Mouse (Mus musculus): Measurements from ENCODE around the gene Zglp1. TPM values are rescaled to one million over a fixed set of nuclear protein-coding genes. Genes with fewer than 3 reads are reported as not detected.

Gene Zglp1
- polyA plus RNA-seq, 1 experiment, result 0.26 TPM

- no peak overlapping the region for H3K4me2 ChIP-seq (ENCODE audit: low read depth)
- peaks cover 23% of the 10 kb centered on the region for H3K79me2 ChIP-seq (ENCODE audit: control insufficient read depth, insufficient read depth)
- no peaks in the 10 kb centered on the region for H3K27me3 ChIP-seq (ENCODE audit: control insufficient read depth, insufficient read depth, insufficient read length)
- peaks cover 13% of the 10 kb centered on the region for H3K36me3 ChIP-seq (ENCODE audit: control insufficient read depth, insufficient read depth)
- TF ChIP-seq USF1 (IDR thresholded peaks at IDR 0.05; ENCODE audit: low read depth) (no peak), MAX (IDR thresholded peaks at IDR 0.05; ENCODE audit: low read depth) (no peak), SRF (IDR thresholded peaks at IDR 0.05; ENCODE audit: control insufficient read depth, insufficient read length, low read depth) (no peak), E2F4 (IDR thresholded peaks at IDR 0.05; ENCODE audit: insufficient read depth) (no peak), REST (IDR thresholded peaks at IDR 0.05; ENCODE audit: insufficient read depth, insufficient read length) (no peak), CEBPB (IDR thresholded peaks at IDR 0.05; ENCODE audit: insufficient read depth, poor library complexity, severe bottlenecking) (no peak), TCF3 (IDR thresholded peaks at IDR 0.05; ENCODE audit: insufficient read length, low read depth) (no peak), POLR2AphosphoS2 (IDR thresholded peaks at IDR 0.05; ENCODE audit: insufficient read length, low read depth) (no peak), TCF12 (IDR thresholded peaks at IDR 0.05; ENCODE audit: insufficient read depth, poor library complexity, severe bottlenecking) (no peak), MYOD1 (IDR thresholded peaks at IDR 0.05; ENCODE audit: control insufficient read depth in 1 of 3, insufficient read length in 2 of 3, low read depth in 2 of 3) (no peak), POLR2A (IDR thresholded peaks at IDR 0.05; ENCODE audit: insufficient read length, low read depth) (no peak)
- H3ac ChIP-seq (ENCODE audit: control insufficient read depth, insufficient read length), result no peak overlapping the region
- H3K4me3 ChIP-seq, result peak overlapping the region; percentile 56
Observed at GRCm38 (mm10) chr9:21074173-21074572, 7.3 kb upstream of the Zglp1 start.

GRCm38 (mm10) chr9:21073044-21073840, 6.3 kb upstream of the Zglp1 start, which contains the start of the genes Gm49373 and Fdx1l:
Gm49373 (minus strand) TSS chr9:21073096.
Fdx1l (minus strand) TSS chr9:21073614.
- no peaks in the 10 kb centered on the region for H3K27me3 ChIP-seq (ENCODE audit: control insufficient read depth, insufficient read depth, insufficient read length)
- H3K79me2 ChIP-seq (ENCODE audit: control insufficient read depth, insufficient read depth), result peaks cover 23% of the 10 kb centered on the region
- H3K4me2 ChIP-seq (ENCODE audit: low read depth), result peak within 1 kb of the TSS; percentile 87
- H3K4me3 ChIP-seq, result peak within 1 kb of the TSS; percentile 56
- peak within 1 kb of the TSS; percentile 60 for H3ac ChIP-seq (ENCODE audit: control insufficient read depth, insufficient read length)
- H3K36me3 ChIP-seq (ENCODE audit: control insufficient read depth, insufficient read depth), result peaks cover 7% of the 10 kb centered on the region
- no peak for TF ChIP-seq E2F4 (IDR thresholded peaks at IDR 0.05; ENCODE audit: insufficient read depth)
- TF ChIP-seq USF1 (IDR thresholded peaks at IDR 0.05; ENCODE audit: low read depth), result peak; percentile 98
- TF ChIP-seq CEBPB (IDR thresholded peaks at IDR 0.05; ENCODE audit: insufficient read depth, poor library complexity, severe bottlenecking), result no peak
- no peak for TF ChIP-seq REST (IDR thresholded peaks at IDR 0.05; ENCODE audit: insufficient read depth, insufficient read length)
- peak in 1 of 3 experiments; percentile 44 for TF ChIP-seq MYOG (IDR thresholded peaks at IDR 0.05; ENCODE audit: control insufficient read depth in 1 of 3, insufficient read depth in 1 of 3, insufficient read length in 2 of 3, low read depth in 2 of 3)
- TF ChIP-seq TCF12 (IDR thresholded peaks at IDR 0.05; ENCODE audit: insufficient read depth, poor library complexity, severe bottlenecking), result no peak
- peak; percentile 73 for TF ChIP-seq POLR2A (IDR thresholded peaks at IDR 0.05; ENCODE audit: insufficient read length, low read depth)
- peak; percentile 28 for TF ChIP-seq SRF (IDR thresholded peaks at IDR 0.05; ENCODE audit: control insufficient read depth, insufficient read length, low read depth)
- no peak for TF ChIP-seq TCF3 (IDR thresholded peaks at IDR 0.05; ENCODE audit: insufficient read length, low read depth)
- TF ChIP-seq MYOD1 (IDR thresholded peaks at IDR 0.05; ENCODE audit: control insufficient read depth in 1 of 3, insufficient read length in 2 of 3, low read depth in 2 of 3), result peak in 1 of 3 experiments; percentile 62
- peak; percentile 99 for TF ChIP-seq POLR2AphosphoS2 (IDR thresholded peaks at IDR 0.05; ENCODE audit: insufficient read length, low read depth)
- no peak for TF ChIP-seq MAX (IDR thresholded peaks at IDR 0.05; ENCODE audit: low read depth)

DNA sequence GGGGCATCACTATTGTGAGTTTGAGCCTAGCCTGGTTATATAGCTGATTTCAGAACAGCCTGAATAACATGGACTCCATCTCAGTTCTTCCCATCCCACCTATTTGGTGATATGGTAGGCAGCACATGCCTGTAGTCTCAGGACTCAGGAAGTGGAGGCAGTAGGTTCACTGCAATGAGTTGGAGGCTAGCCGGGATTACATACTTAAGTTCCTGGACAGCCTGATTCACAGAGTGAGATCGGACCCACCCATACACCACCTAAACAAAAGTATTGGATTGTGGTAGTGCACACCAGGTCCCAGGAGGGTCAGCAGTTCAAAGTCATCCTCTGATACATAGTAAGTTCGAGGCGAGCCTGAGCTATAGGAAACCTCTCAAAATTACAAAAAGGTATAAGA, 5.7 kb upstream of the Zglp1 start:
- Histone ChIP-seq H3K4me2 (ENCODE audit: low read depth) (peak overlapping the region; percentile 86), H3K36me3 (ENCODE audit: control insufficient read depth, insufficient read depth) (peaks cover 1% of the 10 kb centered on the region), H3K79me2 (ENCODE audit: control insufficient read depth, insufficient read depth) (peaks cover 23% of the 10 kb centered on the region), H3ac (ENCODE audit: control insufficient read depth, insufficient read length) (peak overlapping the region; percentile 60), H3K27me3 (ENCODE audit: control insufficient read depth, insufficient read depth, insufficient read length) (no peaks in the 10 kb centered on the region), H3K4me3 (peak overlapping the region; percentile 56)
- TF ChIP-seq MYOD1 (IDR thresholded peaks at IDR 0.05; ENCODE audit: control insufficient read depth in 1 of 3, insufficient read length in 2 of 3, low read depth in 2 of 3) (no peak), SRF (IDR thresholded peaks at IDR 0.05; ENCODE audit: control insufficient read depth, insufficient read length, low read depth) (no peak), MAX (IDR thresholded peaks at IDR 0.05; ENCODE audit: low read depth) (no peak), MYOG (IDR thresholded peaks at IDR 0.05; ENCODE audit: control insufficient read depth in 1 of 3, insufficient read depth in 1 of 3, insufficient read length in 2 of 3, low read depth in 2 of 3) (no peak), TCF12 (IDR thresholded peaks at IDR 0.05; ENCODE audit: insufficient read depth, poor library complexity, severe bottlenecking) (no peak), USF1 (IDR thresholded peaks at IDR 0.05; ENCODE audit: low read depth) (no peak), REST (IDR thresholded peaks at IDR 0.05; ENCODE audit: insufficient read depth, insufficient read length) (no peak), CEBPB (IDR thresholded peaks at IDR 0.05; ENCODE audit: insufficient read depth, poor library complexity, severe bottlenecking) (no peak), E2F4 (IDR thresholded peaks at IDR 0.05; ENCODE audit: insufficient read depth) (no peak), TCF3 (IDR thresholded peaks at IDR 0.05; ENCODE audit: insufficient read length, low read depth) (no peak), POLR2A (IDR thresholded peaks at IDR 0.05; ENCODE audit: insufficient read length, low read depth) (no peak), POLR2AphosphoS2 (IDR thresholded peaks at IDR 0.05; ENCODE audit: insufficient read length, low read depth) (no peak)

DNA sequence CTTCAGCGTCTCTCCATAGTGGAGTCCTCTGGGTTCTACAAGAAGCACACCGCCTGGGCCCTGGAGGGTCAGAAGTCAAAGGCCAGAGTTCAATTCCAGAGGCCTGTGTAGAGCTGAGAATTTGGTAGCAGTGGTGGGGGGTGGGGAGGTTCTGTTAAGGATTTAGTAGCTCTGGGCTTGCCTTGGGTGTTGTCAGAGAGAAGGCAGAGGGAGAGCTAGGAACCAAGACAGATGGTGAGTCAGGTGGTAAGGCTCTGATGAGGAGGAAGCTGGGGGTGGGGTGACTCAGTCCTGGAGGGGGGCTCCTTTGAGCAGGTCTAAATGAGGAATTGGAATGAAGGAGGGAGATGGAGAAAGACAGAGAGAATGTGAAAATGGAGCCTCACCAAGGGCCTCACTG, 4.0 kb downstream of the Zglp1 start:
- Histone ChIP-seq H3ac (ENCODE audit: control insufficient read depth, insufficient read length) (no peak overlapping the region), H3K4me2 (ENCODE audit: low read depth) (no peak overlapping the region), H3K79me2 (ENCODE audit: control insufficient read depth, insufficient read depth) (no peaks in the 10 kb centered on the region), H3K36me3 (ENCODE audit: control insufficient read depth, insufficient read depth) (peaks cover 3% of the 10 kb centered on the region), H3K4me3 (no peak overlapping the region), H3K27me3 (ENCODE audit: control insufficient read depth, insufficient read depth, insufficient read length) (no peaks in the 10 kb centered on the region)
- TF ChIP-seq MYOG (IDR thresholded peaks at IDR 0.05; ENCODE audit: control insufficient read depth in 1 of 3, insufficient read depth in 1 of 3, insufficient read length in 2 of 3, low read depth in 2 of 3) (no peak), MAX (IDR thresholded peaks at IDR 0.05; ENCODE audit: low read depth) (no peak), TCF12 (IDR thresholded peaks at IDR 0.05; ENCODE audit: insufficient read depth, poor library complexity, severe bottlenecking) (no peak), POLR2A (IDR thresholded peaks at IDR 0.05; ENCODE audit: insufficient read length, low read depth) (no peak), CEBPB (IDR thresholded peaks at IDR 0.05; ENCODE audit: insufficient read depth, poor library complexity, severe bottlenecking) (no peak), TCF3 (IDR thresholded peaks at IDR 0.05; ENCODE audit: insufficient read length, low read depth) (no peak), MYOD1 (IDR thresholded peaks at IDR 0.05; ENCODE audit: control insufficient read depth in 1 of 3, insufficient read length in 2 of 3, low read depth in 2 of 3) (no peak), USF1 (IDR thresholded peaks at IDR 0.05; ENCODE audit: low read depth) (no peak), SRF (IDR thresholded peaks at IDR 0.05; ENCODE audit: control insufficient read depth, insufficient read length, low read depth) (no peak), REST (IDR thresholded peaks at IDR 0.05; ENCODE audit: insufficient read depth, insufficient read length) (no peak), POLR2AphosphoS2 (IDR thresholded peaks at IDR 0.05; ENCODE audit: insufficient read length, low read depth) (no peak), E2F4 (IDR thresholded peaks at IDR 0.05; ENCODE audit: insufficient read depth) (no peak)

Data from myocyte (in vitro differentiated cells).